Mouse (Mus musculus) intestine, embryonic 14.5 days (tissue): Measurements from ENCODE around the gene Gm28230. TPM values are rescaled to one million over a fixed set of nuclear protein-coding genes. Genes with fewer than 3 reads are reported as not detected.

ENCODE experiments used
- ATAC-seq: fragments of 200-750 bp; cut with Nextera tagmentation; replicated peaks from 2 replicates; pipeline ENCODE4 v1.8.0; 2017; ENCODE audit warnings: low read depth, moderate number of reproducible peaks, moderate TSS enrichment, moderate library complexity; ENCODE audit not compliant: low FRiP score, low TSS enrichment
- DNase-seq: peaks from one replicate; pipeline ENCODE4 v3.0.0-alpha.2; 2018; ENCODE audit warnings: low spot score
- H3K27ac ChIP-seq: fragments of 300-500 bp; sonication (generic); 2 replicates; pipeline ENCODE4 v1.5.1; 2014; ENCODE audit warnings: low read depth, mild to moderate bottlenecking, control low read depth
- H3K27me3 ChIP-seq: fragments of 300-500 bp; sonication (generic); replicated peaks from 2 replicates; pipeline ENCODE4 v1.6.1; 2014; ENCODE audit warnings: low read length, control low read depth; ENCODE audit not compliant: control insufficient read depth, insufficient read depth
- H3K36me3 ChIP-seq: fragments of 300-500 bp; sonication (generic); 2 replicates; pipeline ENCODE4 v1.6.1; 2014; ENCODE audit warnings: low read length, control low read depth; ENCODE audit not compliant: control insufficient read depth, insufficient read depth
- H3K4me1 ChIP-seq: fragments of 300-500 bp; sonication (generic); replicated peaks from 2 replicates; pipeline ENCODE4 v1.6.1; 2014; ENCODE audit warnings: low read length, control low read depth, mixed read lengths; ENCODE audit not compliant: control insufficient read depth, insufficient read depth
- H3K4me2 ChIP-seq: fragments of 300-500 bp; sonication (generic); 2 replicates; pipeline ENCODE4 v1.6.1; 2014; ENCODE audit warnings: low read length
- H3K4me3 ChIP-seq: fragments of 300-500 bp; sonication (generic); 2 replicates; pipeline ENCODE4 v1.5.1; 2014; ENCODE audit warnings: low read depth, low read length, control low read depth, mixed read lengths
- H3K9ac ChIP-seq: fragments of 300-500 bp; sonication (generic); 2 replicates; pipeline ENCODE4 v1.6.1; 2014; ENCODE audit warnings: mild to moderate bottlenecking, low read length
- H3K9me3 ChIP-seq: fragments of 300-500 bp; sonication (generic); 2 replicates; pipeline ENCODE4 v1.6.1; 2016; ENCODE audit warnings: low read length, control low read depth; ENCODE audit not compliant: control insufficient read depth
- WGBS: fragments of 180-500 bp; shearing (Covaris S2); extraction: QIAGEN DNeasy Blood & Tissue Kit; methylation state at CpG from one replicate; pipeline ENCODE4 v1.1.7; 2014; 5-methylcytosine and 5-hydroxymethylcytosine counted together
- polyA plus RNA-seq: library from polyadenylated mRNA; unstranded; fragments of >200 nt; fragmentation: Nextera tagmentation; extraction: Ambion mirVana; gene quantifications from 2 replicates; pipeline ENCODE4 v1.2.1, GENCODE M21; 2014

Gm28230 gene
- polyA plus RNA-seq, 1 experiment from 2014 or later, result 0.38 TPM

DNA sequence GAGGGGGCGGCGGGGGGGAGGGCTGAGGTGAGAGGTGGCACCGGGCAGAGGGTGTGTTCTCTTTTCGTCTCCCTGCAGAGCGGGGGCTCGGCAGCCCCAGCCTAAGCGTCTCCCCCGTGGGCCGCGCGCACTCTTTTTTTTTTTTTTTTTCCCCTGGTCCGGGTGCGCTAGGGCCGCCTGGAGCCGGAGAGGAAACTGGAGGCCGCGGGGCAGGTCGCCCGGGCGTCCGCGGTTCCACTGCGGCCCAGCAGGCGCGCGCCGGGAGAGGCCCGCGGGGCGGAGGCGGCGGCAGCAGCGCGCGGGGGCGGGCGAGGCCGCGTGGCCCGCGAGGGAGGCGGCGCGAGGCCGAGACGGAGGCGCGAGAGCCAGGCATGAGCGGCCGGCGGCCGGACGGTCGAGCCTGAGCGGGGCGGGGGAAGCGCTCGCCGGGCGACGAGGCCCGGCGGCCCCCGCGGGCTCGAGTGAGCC lies 21.5 kb upstream of the Gm28230 start:
- no peak for DNase-seq
- 0% methylated on average over 41 of the region's 66 CpGs for WGBS
- H3K4me3 ChIP-seq, result peak overlapping the region; percentile 52

DNA sequence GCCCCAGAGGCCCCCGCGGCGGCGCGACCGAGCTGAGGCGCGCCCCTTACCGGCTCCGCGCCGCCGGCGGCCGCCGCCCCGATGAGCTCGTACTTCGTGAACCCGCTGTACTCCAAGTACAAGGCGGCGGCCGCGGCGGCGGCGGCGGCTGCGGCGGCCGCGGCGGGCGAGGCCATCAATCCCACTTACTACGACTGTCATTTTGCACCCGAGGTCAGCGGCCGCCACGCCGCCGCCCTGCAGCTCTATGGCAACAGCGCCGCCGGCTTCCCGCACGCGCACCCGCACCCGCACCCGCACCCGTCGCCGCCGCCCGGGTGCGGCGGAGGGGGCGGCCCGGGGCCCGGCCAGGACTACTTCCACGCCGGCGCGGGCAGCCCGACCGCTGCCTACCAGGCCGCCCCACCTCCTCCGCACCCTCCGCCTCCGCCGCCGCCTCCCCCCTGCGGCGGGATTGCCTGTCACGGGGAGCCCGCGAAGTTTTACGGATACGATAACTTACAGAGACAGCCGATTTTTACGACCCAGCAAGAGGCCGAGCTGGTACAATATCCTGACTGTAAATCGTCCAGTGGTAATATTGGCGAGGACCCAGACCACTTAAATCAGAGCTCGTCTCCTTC lies 20.9 kb upstream of the Gm28230 start:
- Histone ChIP-seq H3K4me1 (no peaks in the 10 kb centered on the region), H3K4me3 (peak overlapping the region; percentile 52), H3K9me3 (no peaks in the 10 kb centered on the region), H3K36me3 (no peaks in the 10 kb centered on the region), H3K27me3 (peaks cover 93% of the 10 kb centered on the region), H3K9ac (peak overlapping the region; percentile 72), H3K27ac (peak overlapping the region; percentile 82), H3K4me2 (peak overlapping the region; percentile 64)
- ATAC-seq (peak; percentile 53), DNase-seq (no peak)
- WGBS, result under 1% methylated on average over 63 of the region's 85 CpGs

More for the DNA sequence above, 21.5 kb upstream of the Gm28230 start:
- Histone ChIP-seq H3K36me3 (no peaks in the 10 kb centered on the region), H3K9me3 (no peaks in the 10 kb centered on the region), H3K27ac (peak overlapping the region; percentile 82), H3K4me1 (no peaks in the 10 kb centered on the region), H3K4me2 (peak overlapping the region; percentile 64), H3K27me3 (peaks cover 94% of the 10 kb centered on the region), H3K9ac (peak overlapping the region; percentile 72)
- ATAC-seq, result 0 out of 2 replicates have a peak, but pooled peaks have one; percentile 11

DNA sequence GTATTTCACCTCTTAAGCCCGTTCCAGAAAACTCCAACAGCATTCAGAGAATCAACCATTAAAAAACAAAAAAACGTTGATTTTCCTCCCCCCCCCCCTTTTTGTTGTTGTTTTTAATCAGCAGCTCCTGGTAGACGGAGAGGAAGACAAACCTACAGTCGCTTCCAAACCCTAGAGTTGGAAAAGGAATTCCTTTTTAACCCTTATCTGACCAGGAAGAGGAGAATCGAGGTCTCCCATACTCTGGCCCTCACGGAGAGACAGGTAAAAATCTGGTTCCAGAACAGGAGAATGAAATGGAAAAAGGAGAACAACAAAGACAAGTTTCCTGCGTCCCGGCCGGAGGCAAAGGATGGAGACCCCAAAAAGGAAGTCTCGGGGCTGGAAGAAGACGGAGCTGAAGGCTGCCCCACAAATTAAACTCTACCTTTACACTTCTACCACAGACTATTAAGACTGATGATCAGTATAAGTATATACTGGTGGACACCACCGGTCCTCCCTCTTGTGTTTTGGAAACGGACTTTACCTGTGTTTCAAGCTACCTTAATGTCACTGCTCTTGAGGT lies 20.1 kb upstream of the Gm28230 start:
- no peak for ATAC-seq

DNA sequence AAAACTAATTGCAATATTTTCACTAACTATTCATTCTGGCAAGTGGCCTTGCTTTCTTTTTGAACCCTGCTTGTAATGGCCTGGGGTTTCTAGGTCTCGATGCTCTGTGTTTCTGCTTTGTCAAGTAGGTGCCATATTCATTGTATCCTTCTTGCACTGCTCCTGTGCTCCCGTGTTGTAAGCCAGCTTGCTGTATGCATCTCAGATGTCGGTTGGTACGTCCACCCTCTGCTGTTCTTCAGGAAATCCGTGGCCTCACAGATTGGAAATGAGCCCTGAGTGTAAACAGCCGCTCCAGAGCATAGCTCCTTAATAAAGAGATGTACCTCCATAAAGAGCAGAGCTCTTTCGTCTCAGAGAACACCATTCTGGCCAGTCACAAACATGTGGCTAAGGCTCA lies 18.9 kb upstream of the Gm28230 start:
- no peaks in the 10 kb centered on the region for H3K36me3 ChIP-seq
- H3K9ac ChIP-seq, result peak overlapping the region; percentile 34; the same call in 1 of the 2 replicates
- peaks cover 85% of the 10 kb centered on the region for H3K27me3 ChIP-seq
- DNase-seq (no peak), ATAC-seq (no peak)
- H3K9me3 ChIP-seq, result no peaks in the 10 kb centered on the region
- WGBS, result 33% methylated on average over 7 of the region's 7 CpGs
- peak overlapping the region; percentile 64 for H3K4me2 ChIP-seq
- peak overlapping the region; percentile 52 for H3K4me3 ChIP-seq
- H3K4me1 ChIP-seq, result no peaks in the 10 kb centered on the region
- H3K27ac ChIP-seq, result no peak overlapping the region

More for the DNA sequence above, 20.1 kb upstream of the Gm28230 start:
- no peaks in the 10 kb centered on the region for H3K9me3 ChIP-seq
- H3K9ac ChIP-seq, result peak overlapping the region; percentile 72
- H3K4me3 ChIP-seq, result peak overlapping the region; percentile 52
- WGBS, result 7% methylated on average over 13 of the region's 13 CpGs
- no peaks in the 10 kb centered on the region for H3K4me1 ChIP-seq
- H3K27ac ChIP-seq, result peak overlapping the region; percentile 69
- DNase-seq, result no peak
- H3K36me3 ChIP-seq, result no peaks in the 10 kb centered on the region
- peak overlapping the region; percentile 64 for H3K4me2 ChIP-seq
- peaks cover 90% of the 10 kb centered on the region for H3K27me3 ChIP-seq

DNA sequence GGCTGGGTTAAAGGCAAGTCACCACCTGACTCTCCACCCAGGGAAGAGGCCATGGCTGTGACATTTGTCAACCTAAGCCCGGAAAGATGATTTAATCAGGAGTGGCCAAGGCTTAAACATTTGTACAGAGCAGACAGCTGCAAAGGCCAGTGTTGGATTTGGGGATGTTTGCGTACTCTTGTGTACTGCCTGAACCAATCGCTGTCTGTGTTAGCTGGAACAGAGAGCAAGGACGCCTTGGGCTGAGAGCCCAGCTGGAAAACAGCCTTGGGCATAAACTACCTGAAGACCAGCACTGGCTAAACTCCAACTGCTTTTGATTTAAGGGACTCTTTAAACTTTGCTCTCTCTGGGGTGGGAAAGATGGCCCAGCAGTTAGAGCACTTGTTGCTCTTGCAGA lies 17.9 kb upstream of the Gm28230 start:
- 37% methylated on average over 4 of the region's 4 CpGs for WGBS
- no peak for ATAC-seq
- no peaks in the 10 kb centered on the region for H3K36me3 ChIP-seq
- no peak overlapping the region for H3K27ac ChIP-seq
- H3K4me2 ChIP-seq, result no peak overlapping the region
- no peaks in the 10 kb centered on the region for H3K9me3 ChIP-seq
- no peak overlapping the region for H3K4me3 ChIP-seq
- peaks cover 85% of the 10 kb centered on the region for H3K27me3 ChIP-seq
- DNase-seq, result no peak
- no peaks in the 10 kb centered on the region for H3K4me1 ChIP-seq
- H3K9ac ChIP-seq, result no peak overlapping the region

DNA sequence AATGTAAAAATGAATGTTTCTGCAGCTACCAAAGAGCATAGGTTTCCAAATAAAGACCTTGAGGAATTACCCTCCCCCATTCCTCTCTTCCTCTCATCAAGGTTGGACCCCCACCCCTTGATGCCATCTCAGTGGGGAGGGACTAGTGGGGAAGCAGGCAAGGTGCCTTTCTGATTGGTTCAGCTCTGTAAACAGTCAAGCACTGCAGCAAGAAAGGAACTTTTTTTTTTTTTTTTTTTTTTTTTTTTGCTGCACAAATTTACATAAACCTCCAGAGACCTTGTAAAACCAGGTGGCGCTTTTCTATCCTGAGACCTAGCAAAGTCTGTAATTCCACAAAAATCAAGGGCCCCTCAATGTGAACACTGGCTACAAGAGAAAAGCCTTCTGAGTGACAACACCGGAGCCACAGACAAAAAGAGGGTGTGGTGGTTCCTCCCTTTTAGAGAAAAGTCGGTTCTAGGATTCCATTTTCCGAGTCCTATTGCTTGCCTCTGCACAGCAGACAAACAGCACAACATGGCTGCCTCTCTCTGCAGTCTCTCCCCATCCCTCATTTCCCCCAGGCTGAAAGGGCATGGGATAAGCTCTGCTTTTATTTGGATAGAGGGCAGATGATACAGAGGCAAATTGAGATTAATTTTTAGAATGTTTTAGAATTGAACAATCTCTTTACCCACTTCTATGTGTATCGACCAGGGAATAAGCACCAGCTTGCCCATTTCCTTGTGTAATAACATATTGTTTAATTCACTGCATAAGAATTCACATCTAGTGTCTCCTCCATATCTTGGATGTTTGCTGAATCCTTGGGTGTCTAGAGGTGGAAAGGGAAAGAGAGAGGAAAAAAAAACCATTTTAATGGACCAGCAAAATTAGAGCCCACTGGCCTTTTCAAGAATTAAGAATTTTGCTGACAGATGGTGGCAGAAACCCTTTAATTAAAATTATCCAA lies 16.8 kb upstream of the Gm28230 start:
- Histone ChIP-seq H3K4me1 (no peaks in the 10 kb centered on the region), H3K27ac (no peak overlapping the region), H3K4me3 (no peak overlapping the region), H3K4me2 (no peak overlapping the region), H3K36me3 (no peaks in the 10 kb centered on the region), H3K9me3 (no peaks in the 10 kb centered on the region), H3K27me3 (peaks cover 78% of the 10 kb centered on the region), H3K9ac (no peak overlapping the region)
- peak; percentile 59 for DNase-seq
- 21% methylated on average over 5 of the region's 5 CpGs for WGBS
- no peak for ATAC-seq

DNA sequence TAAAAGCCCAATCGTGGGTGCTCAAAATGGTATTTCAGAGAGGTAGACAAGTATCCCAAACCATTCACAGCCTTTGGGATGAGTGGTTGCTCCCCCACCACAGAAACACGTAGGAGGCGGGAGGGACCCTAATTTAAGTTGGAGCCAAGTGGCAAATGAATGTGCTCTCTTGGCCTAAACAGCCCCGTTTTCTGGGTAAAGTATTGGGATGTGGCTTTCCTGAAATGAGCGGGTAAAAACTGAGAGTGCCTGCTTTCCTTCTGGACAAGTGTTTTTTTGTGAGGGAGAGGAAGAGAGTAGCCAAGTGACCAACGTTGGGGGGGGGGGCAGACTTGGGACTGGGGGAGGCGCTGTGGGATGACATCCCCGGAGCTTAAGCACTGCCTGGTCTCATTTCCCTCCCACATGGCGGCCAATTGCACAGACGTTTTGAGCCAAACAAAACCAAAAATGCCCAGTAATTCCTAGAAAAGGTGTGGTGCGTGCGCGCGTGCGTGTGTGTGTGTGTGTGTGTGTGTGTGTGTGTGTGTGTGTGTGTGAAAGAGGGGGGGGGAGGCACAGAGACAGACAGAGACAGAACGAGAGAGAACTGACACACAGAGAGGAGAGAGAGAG lies 15.5 kb upstream of the Gm28230 start:
- 2% methylated on average over 16 of the region's 16 CpGs for WGBS
- H3K27me3 ChIP-seq, result peaks cover 74% of the 10 kb centered on the region
- ATAC-seq (no peak), DNase-seq (no peak)
- no peaks in the 10 kb centered on the region for H3K36me3 ChIP-seq
- peak overlapping the region; percentile 62 for H3K4me2 ChIP-seq
- H3K9ac ChIP-seq, result no peak overlapping the region; the same call in 1 of the 2 replicates
- no peak overlapping the region; the same call in 1 of the 2 replicates for H3K27ac ChIP-seq
- peak overlapping the region; percentile 59 for H3K4me3 ChIP-seq
- H3K4me1 ChIP-seq, result 0 out of 2 replicates have a peak, but pooled peaks cover 3% of the 10 kb centered on the region
- no peaks in the 10 kb centered on the region for H3K9me3 ChIP-seq
